Mouse (Mus musculus) adrenal gland, postnatal 14 days (tissue): Measurements from ENCODE around the gene Rsph4a. TPM values are rescaled to one million over a fixed set of nuclear protein-coding genes. Genes with fewer than 3 reads are reported as not detected.
"Not testable (repeated sequence)": the region's sequence is repeated elsewhere in the genome, so short reads cannot be mapped to it uniquely, and the experiment has no call there.

Experiments used
- DNase-seq: peaks from one replicate; pipeline ENCODE4 v3.0.0; 2021; ENCODE audit warnings: mixed read lengths
- long read RNA-seq, 2 experiments: library from polyadenylated mRNA; stranded (forward); transcript quantifications; one replicate each; pipeline ENCODE4 v2.0.0; 2021
- total RNA-seq: library from RNA; stranded (reverse); gene quantifications from 2 replicates; pipeline ENCODE4 v1.2.3, GENCODE M21; 2021

Rsph4a gene
- 0.15 TPM in 1 of 2 replicates, not detected in the other for total RNA-seq
- long read RNA-seq, experiment 1, result 0 reads
- long read RNA-seq, experiment 2, result 0 reads

DNA sequence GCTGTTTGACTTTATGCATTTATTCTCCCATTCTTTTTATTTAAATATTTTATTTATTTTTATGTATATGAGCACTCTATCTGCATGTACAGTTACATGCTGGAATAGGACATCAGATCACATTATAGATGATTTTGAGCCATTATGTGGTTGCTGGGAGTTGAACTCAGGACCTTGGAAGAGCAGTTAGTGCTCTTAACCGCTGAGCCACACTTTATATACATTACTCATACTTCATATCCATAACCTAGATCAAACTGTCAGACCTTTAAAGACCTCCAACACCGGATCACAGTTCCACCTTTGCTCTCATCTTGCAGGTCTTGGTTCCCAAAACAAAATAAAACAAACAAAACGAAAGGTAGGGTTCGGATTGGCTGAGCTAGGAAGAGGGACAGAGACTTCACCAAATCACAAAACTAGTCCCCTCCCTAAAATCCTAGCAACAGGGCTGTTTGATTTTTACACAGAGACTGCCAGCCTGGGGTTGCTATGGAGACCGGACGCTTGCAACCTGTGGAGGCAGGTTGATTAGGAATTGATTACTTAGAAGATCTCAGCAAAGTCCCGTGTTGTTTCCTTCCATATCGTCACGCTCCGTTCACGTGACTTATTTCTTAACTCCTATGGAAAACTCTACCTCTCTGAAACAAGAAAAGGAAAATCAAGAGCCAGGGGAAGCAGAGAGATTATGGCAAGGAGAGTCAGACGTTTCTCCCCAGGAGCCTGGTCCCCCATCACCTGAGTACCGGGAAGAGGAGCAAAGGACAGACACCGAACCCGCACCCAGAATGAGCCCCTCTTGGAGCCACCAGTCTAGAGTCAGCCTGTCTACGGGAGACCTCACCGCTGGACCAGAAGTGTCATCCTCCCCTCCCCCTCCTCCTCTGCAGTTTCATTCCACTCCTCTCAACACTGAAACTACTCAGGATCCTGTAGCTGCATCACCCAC lies at the start of gene Rsph4a:
TSS of gene Rsph4a (plus strand) at position 582 of the 952 bp plus-strand sequence.
- DNase-seq, result peak; percentile 70

DNA sequence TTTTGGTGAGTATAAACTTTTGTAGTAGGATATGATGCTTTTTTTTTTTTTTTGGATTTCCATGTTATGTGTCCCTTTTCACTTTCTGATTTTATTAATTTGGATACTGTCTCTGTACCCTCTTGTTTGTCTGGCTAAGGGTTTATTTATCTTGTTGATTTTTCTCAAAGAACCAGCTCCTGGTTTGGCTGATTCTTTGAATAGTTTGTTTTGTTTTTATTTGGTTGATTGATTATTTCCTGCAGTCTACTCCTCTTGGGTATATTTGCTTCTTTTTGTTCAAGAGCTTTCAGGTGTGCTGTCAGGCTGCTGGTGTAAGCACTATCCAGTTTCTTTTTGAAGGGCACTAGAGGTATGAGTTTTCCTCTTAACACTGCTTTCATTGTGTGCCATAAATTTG lies 47.5 kb upstream of the Rsph4a start, which contains the start of gene Sult3a1:
TSS of gene Sult3a1 (plus strand) at position 301 of the 400 bp plus-strand sequence.
- no peak for DNase-seq

DNA sequence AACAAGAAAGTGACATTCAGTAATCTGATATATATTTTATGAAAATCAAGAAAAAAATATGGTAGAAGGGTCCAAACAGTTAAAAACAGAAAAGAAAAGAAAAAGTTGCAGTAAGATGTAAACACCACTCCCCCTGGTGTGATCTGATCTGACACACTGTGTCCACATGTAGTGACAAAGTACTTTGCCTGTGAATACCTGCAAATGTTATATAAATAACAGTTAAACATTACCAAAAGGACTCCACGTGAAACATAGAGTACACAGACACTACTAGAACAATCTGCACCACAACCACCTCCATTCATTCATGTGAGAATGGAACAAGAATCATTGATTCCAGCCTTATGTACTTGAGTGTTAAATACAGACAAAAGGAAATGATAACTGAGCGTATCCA lies 38.9 kb upstream of the Rsph4a start:
- no peak for DNase-seq

DNA sequence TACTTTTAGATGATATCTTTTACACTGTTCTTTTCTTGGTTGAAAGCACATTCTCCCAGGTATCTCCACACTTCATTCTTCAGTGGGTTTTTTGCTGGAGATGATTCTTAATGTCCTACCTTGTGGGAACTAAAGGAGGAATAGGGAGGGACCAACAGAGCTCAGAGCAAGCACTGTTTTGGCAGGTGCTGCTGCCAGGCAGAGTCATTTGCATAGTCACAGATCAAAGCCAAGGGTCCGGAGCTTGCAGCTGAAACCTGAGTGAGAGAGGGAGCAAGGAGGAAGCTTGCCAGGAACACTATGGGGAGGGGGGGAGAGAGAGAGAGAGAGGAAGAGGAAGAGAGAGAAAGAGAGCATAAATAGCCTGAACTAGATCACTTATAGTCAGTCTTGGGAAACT lies 34.5 kb upstream of the Rsph4a start:
- no peak for DNase-seq

DNA sequence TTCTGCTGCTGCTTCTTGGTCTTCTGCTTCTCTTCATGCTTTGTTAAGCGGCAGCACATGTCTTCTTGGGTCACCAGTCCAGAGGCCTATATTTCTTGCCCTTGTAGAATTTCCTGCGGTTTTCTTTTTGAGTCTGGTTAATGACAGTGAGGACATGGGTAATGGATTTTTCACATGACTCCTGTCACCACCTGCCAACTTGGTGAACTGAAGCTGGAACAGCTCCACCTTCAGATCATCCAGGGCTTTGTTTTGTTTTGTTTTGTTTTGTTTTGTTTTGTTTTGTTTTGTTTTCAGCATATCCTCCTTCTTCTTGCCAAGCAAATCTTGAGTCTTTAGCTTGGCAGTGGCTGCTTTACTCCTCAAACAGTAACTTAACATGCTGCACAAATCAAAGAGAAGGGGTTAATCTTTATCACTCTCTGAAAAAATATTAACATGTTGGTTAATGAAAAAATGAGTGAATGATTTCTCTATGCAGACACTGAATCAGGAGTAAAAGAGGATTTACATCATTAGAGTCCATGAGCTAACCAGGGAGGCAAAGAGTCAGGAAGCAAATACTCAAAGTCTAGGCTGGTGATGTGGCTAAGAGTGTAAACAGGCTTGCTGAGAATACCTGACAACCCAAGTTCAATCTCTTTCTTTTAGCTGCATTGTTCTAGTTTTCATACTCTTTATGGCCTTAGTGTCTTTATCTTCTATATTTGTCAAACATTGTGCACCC lies 32.1 kb upstream of the Rsph4a start:
- no peak for DNase-seq

DNA sequence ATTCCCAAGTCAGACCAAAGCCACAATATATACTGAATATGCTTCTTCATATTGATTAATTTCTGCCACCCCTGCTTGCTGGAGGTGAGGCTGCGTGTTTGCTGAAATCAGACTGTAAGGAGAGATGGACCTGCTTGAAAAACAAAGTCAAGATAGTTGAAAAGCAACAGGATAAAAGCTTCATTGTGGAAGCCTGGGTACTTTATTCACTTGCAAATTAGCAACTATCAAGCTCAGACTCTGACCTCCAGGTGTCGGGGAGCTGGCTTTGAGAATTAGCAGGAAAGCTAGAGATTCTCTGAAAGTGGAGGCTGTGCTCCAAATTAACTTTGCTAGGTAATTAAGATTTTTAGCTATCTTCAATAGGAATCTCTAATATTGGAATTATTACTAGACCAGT lies 22.5 kb upstream of the Rsph4a start:
- not testable (repeated sequence) for DNase-seq

DNA sequence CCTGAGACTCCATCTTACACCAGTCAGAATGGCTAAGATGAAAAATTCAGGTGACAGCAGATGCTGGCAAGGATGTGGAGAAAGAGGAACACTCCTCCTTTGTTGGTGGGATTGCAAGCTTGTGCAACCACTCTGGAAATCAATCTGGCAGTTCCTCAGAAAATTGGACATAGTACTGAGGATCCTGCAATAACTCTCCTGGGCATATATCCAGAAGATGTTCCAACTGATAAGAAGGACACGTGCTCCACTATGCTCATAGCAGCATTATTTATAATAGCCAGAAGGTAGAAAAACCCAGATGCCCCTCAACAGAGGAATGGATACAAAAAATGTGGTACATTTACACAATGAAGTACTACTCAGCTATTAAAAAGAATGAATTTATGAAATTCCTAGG lies 3.4 kb upstream of the Rsph4a start:
- DNase-seq, result not testable (repeated sequence)

DNA sequence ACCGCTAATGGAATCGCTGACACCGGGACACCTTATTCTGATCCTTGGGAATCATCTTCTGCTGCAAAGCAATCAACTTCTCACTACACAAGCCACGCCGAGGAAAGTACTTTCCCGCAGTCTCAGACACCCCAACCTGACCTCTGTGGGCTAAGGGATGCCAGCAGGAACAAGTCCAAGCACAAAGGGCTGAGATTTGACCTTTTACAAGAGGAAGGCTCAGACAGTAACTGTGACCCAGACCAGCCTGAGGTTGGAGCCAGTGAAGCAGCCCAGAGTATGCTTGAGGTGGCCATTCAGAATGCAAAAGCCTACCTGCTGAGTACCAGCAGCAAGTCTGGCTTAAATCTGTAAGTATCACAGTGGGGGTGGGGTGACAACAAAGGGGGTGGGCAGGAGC lies 578 bp downstream of the Rsph4a start:
- peak; percentile 8 for DNase-seq

DNA sequence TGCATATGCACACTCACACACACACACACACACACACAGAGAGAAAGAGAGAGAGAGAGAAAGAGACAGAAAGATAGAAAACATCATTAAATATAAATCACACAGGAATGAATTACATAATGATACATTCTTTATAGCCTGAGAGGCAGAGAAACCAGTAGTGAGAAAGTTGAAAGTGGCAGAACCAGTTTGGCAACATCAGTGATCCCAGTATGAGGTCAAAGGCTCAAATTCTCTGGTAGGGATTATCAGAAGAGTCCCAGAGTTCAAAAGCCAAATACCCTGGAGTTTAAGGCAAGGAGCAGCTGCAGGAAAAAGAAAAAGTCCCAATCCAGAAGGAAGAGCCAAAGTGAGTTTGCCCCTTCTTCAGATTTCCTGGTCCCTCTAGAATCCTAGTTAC lies 35.8 kb downstream of the Rsph4a start:
- no peak for DNase-seq

DNA sequence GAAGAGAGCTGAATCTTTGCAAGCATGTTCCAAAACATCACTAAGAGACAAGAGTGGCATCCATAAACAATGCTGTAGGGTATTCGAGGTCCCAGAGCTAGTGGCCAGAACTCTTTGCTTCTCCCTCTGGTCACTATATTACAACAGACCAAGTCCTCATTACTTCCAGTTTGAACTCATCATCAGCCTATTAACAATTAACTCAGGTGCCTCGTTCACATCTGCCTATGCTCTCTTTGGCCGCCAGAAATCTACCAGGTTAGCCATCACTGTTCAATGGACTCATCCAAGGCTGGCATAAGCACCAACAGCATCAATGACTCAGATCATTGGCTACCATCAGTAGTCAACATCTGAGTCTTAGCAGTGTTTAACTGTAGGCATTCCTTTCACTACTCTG lies 40.5 kb downstream of the Rsph4a start:
- no peak for DNase-seq

DNA sequence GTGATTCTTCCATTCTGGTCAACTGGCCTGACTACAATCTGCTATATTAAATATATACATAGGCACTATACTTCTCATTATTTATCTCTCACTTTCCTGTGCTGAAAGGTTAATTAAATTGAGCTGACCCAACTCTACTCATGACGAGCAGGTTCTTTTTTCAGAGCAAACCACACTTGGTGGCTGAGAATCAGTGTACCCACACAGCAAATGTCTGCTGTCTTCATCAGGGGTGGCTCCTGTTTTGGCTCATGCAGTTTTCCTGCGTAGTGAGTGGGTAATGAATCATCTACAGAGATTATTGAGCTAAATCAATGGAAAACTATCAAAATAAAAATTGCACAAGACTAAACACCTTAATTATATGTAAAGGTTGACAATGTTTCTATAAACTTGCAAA lies 41.4 kb downstream of the Rsph4a start:
- no peak for DNase-seq

DNA sequence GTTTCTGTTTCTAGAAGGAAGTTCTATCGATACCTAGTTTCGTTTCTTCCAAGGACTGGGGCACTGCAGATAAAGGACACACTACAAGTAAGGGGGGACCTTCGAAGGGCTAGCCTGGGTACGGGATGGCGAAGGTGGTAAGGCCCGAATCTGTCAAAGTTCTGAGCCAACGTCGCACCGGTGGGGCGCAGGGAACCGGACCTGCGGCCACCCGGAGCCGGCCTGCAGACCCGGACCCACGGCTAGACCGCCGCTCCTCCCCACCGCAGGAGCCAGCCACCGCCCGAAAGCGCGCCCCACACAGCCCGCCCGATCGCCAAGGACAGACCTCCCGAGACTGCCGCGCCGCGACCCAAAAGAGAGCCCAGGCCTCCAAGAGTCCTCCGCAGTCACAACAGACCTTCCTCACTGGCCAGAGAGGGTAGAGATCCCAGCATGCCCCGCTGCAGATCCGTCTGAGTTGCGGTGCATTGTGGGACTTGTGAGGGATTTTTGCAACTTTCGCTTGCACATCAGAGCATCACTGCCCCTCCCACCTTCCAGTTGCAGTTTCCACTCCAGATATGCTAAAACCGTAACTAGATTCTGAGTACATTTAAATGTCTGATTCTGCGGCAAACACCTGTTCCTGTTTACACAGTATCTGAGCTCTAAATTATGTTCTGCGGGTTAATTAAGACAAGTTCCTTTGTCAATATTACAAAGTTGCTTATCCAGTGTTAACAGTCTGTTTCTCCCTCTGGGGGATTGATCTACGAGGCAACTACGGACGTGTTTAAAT lies 46.1 kb downstream of the Rsph4a start, which contains the start of gene Zup1:
TSS of gene Zup1 (minus strand) at position 467 of the 781 bp plus-strand sequence.
- peak; percentile 92 for DNase-seq

DNA sequence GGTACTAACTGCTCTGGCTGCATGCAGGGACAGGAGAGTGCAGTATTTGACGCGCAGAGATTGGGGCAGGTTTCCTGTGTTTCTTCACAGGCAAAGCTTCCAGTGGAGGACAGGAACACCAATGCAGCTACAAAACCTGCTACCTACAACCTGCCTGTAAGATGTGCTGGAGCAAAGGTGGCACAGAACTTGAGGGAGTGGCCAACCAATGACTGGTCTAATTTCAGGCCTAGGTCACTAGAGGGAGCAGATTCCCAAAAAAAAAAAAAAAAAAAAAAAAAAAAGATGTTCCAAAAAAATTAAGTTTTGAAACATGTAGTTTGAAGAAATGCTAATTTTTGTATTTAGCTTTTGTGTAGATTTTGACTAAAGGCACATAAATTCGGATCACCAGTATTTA lies 47.6 kb downstream of the Rsph4a start:
- DNase-seq, result no peak

Other genes with a start within 250 kb of the Rsph4a start
- not detected in 2 replicates for gene Sult3a2, start 118.4 kb upstream of the Rsph4a start, total RNA-seq
- gene Sult3a1, start 47.4 kb upstream of the Rsph4a start, total RNA-seq, result not detected in 2 replicates
- 13.3 and 16.8 TPM in 2 replicates for gene Zup1, start 46.2 kb downstream of the Rsph4a start, total RNA-seq
- 81.8 and 98.0 TPM in 2 replicates for gene Rwdd1, start 114.5 kb downstream of the Rsph4a start, total RNA-seq
- not detected in 2 replicates for gene Trappc3l, start 132.5 kb downstream of the Rsph4a start, total RNA-seq
- gene Calhm4, start 139.2 kb downstream of the Rsph4a start, total RNA-seq, result not detected in 2 replicates
- 0.15 TPM in 2 replicates for gene Calhm5, start 191.4 kb downstream of the Rsph4a start, total RNA-seq
- 0.85 and 4.5 TPM in 2 replicates for gene Calhm6, start 222.9 kb downstream of the Rsph4a start, total RNA-seq